Mouse (Mus musculus) limb, embryonic 15.5 days (tissue): ENCODE results near the gene Ptprn2. TPM values are rescaled to one million over a fixed set of nuclear protein-coding genes. Genes with fewer than 3 reads are reported as not detected.

ENCODE experiments used
- ATAC-seq: fragments of 200-750 bp; cut with Nextera tagmentation; 2 replicates; pipeline ENCODE4 v1.8.0; 2017; ENCODE audit warnings: low read depth, moderate TSS enrichment; ENCODE audit not compliant: insufficient number of reproducible peaks, low FRiP score, low TSS enrichment
- H3K27ac ChIP-seq: fragments of 300-500 bp; sonication (generic); 2 replicates; pipeline ENCODE4 v1.5.1; 2015; ENCODE audit warnings: moderate library complexity, mild to moderate bottlenecking, inconsistent platforms
- H3K27me3 ChIP-seq: fragments of 300-500 bp; sonication (generic); 2 replicates; pipeline ENCODE4 v1.6.1; 2015; ENCODE audit warnings: inconsistent platforms
- H3K36me3 ChIP-seq: fragments of 300-500 bp; sonication (generic); 2 replicates; pipeline ENCODE4 v1.6.1; 2015; ENCODE audit warnings: inconsistent platforms
- H3K4me1 ChIP-seq: fragments of 300-500 bp; sonication (generic); 2 replicates; pipeline ENCODE4 v1.6.1; 2015; ENCODE audit warnings: inconsistent platforms
- H3K4me2 ChIP-seq: fragments of 300-500 bp; sonication (generic); 2 replicates; pipeline ENCODE4 v1.6.1; 2015; ENCODE audit warnings: mild to moderate bottlenecking, inconsistent platforms
- H3K4me3 ChIP-seq: fragments of 300-500 bp; sonication (generic); 2 replicates; pipeline ENCODE4 v1.5.1; 2015; ENCODE audit warnings: mild to moderate bottlenecking, inconsistent platforms
- H3K9ac ChIP-seq: fragments of 300-500 bp; sonication (generic); 2 replicates; pipeline ENCODE4 v1.6.1; 2015; ENCODE audit warnings: inconsistent platforms
- H3K9me3 ChIP-seq: fragments of 300-500 bp; sonication (generic); 2 replicates; pipeline ENCODE4 v1.6.1; 2016; ENCODE audit warnings: inconsistent platforms
- WGBS: fragments of 180-500 bp; shearing (Covaris S2); methylation state at CpG from one replicate; pipeline ENCODE4 v1.1.7; 2015; 5-methylcytosine and 5-hydroxymethylcytosine counted together
- polyA plus RNA-seq: library from polyadenylated mRNA; unstranded; fragments of >200 nt; fragmentation: Nextera tagmentation; extraction: Ambion mirVana; gene quantifications from 2 replicates; pipeline ENCODE4 v1.2.1, GENCODE M21; 2015

Gene Ptprn2
- polyA plus RNA-seq, 1 experiment from 2014 or later, result 0.15 TPM

GRCm38 (mm10) chr12:116770911-116771310 is 285.4 kb downstream of the Ptprn2 start:
- H3K36me3 ChIP-seq, result no peaks in the 10 kb centered on the region
- no peak overlapping the region for H3K4me3 ChIP-seq
- H3K27ac ChIP-seq, result no peak overlapping the region
- no peaks in the 10 kb centered on the region for H3K27me3 ChIP-seq
- ATAC-seq, result no peak
- 64% methylated on average over 6 of the region's 6 CpGs for WGBS
- no peak overlapping the region for H3K4me2 ChIP-seq
- H3K9ac ChIP-seq, result no peak overlapping the region
- no peaks in the 10 kb centered on the region for H3K4me1 ChIP-seq
- H3K9me3 ChIP-seq, result no peaks in the 10 kb centered on the region

DNA sequence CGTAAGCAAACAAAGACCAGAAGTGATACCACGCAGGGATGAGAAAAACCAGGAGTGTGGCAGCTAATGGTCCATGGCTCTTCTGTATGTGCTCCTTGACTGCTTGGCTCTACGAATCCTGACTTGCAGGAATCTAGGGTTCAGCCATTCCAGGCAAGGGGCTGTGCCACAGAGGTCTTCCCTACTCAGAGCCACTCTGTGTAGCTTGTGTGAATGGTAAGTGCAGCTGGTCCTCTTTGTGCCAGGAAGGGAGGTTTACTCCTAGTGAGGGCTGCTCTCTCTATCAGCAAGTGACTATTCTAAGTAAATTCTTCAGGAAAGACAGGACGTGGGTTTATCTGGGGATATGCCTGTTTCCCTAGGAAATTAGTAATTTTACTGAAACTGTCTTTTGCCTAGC is 286.0 kb downstream of the Ptprn2 start:
- no peak overlapping the region for H3K4me2 ChIP-seq
- no peaks in the 10 kb centered on the region for H3K4me1 ChIP-seq
- 69% methylated on average over 4 of the region's 4 CpGs for WGBS
- H3K9me3 ChIP-seq, result no peaks in the 10 kb centered on the region
- no peaks in the 10 kb centered on the region for H3K27me3 ChIP-seq
- no peak overlapping the region for H3K9ac ChIP-seq
- no peaks in the 10 kb centered on the region for H3K36me3 ChIP-seq
- H3K27ac ChIP-seq, result no peak overlapping the region
- ATAC-seq, result no peak
- H3K4me3 ChIP-seq, result no peak overlapping the region

DNA sequence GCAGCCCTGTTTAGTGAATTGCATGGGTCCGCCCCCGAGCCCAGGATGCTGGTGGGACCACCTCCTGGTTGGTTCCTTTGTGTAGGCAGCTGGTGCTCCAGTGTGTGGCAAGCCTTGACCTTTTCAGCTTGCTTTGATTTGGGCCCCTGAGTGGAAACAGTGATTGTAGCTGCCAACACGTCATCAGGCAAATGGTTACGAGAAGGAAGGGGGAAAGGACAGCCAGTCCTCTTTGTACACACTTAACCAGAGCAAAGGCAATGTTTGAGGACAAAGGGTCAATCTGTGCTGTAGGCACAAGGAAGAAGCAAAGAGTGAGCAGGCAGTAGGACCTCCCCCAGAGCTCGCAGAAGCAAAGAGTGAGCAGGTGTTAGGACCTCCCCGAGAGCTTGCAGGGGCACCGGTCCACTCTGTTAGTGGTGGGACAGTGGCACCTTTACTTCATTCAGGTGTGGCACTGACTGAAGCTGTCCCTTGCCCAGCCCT is 286.6 kb downstream of the Ptprn2 start:
- no peaks in the 10 kb centered on the region for H3K4me1 ChIP-seq
- H3K27me3 ChIP-seq, result no peaks in the 10 kb centered on the region
- H3K4me3 ChIP-seq, result no peak overlapping the region
- no peak for ATAC-seq
- H3K4me2 ChIP-seq, result no peak overlapping the region
- H3K36me3 ChIP-seq, result no peaks in the 10 kb centered on the region
- no peak overlapping the region for H3K27ac ChIP-seq
- no peak overlapping the region for H3K9ac ChIP-seq
- H3K9me3 ChIP-seq, result no peaks in the 10 kb centered on the region
- WGBS, result 41% methylated on average over 7 of the region's 7 CpGs

DNA sequence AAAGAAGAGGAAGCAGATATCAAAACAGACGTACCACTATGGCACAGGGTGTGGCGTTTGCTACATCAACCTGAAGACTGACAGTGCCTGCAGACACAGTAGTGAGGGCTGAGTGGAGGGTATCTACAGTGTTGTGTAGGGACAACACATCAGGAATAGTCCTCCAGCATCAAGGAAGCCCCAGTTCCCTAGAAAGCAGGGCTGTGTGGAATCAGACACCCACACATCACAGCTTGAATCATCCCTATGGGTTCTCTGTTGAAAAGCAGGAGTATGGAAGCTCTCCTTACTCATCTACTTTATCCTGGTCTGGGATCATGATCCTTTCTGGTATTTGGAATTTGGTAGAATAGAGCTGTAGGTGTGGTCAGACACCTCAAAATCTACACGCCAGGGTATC is 287.8 kb downstream of the Ptprn2 start:
- Histone ChIP-seq H3K36me3 (no peaks in the 10 kb centered on the region), H3K4me2 (no peak overlapping the region), H3K27ac (no peak overlapping the region), H3K9ac (no peak overlapping the region), H3K27me3 (no peaks in the 10 kb centered on the region), H3K4me1 (no peaks in the 10 kb centered on the region), H3K4me3 (no peak overlapping the region), H3K9me3 (no peaks in the 10 kb centered on the region)
- 87% methylated on average over 3 of the region's 3 CpGs for WGBS
- ATAC-seq, result no peak

- Histone ChIP-seq H3K9ac (no peak overlapping the region), H3K36me3 (no peaks in the 10 kb centered on the region), H3K4me3 (no peak overlapping the region), H3K27ac (no peak overlapping the region), H3K4me1 (no peaks in the 10 kb centered on the region), H3K4me2 (no peak overlapping the region), H3K9me3 (no peaks in the 10 kb centered on the region), H3K27me3 (no peaks in the 10 kb centered on the region)
- WGBS, result 86% methylated on average over 8 of the region's 8 CpGs
- no peak for ATAC-seq
Measured at GRCm38 (mm10) chr12:116776447-116776846, 290.9 kb downstream of the Ptprn2 start.

- Histone ChIP-seq H3K4me3 (no peak overlapping the region), H3K9me3 (no peaks in the 10 kb centered on the region), H3K27ac (no peak overlapping the region), H3K4me1 (no peaks in the 10 kb centered on the region), H3K36me3 (no peaks in the 10 kb centered on the region), H3K27me3 (no peaks in the 10 kb centered on the region), H3K4me2 (no peak overlapping the region), H3K9ac (no peak overlapping the region)
- WGBS, result 50% methylated on average over 4 of the region's 4 CpGs
- no peak for ATAC-seq
Measured at GRCm38 (mm10) chr12:116778095-116779090, 292.9 kb downstream of the Ptprn2 start.

GRCm38 (mm10) chr12:116780419-116780818 is 294.9 kb downstream of the Ptprn2 start:
- Histone ChIP-seq H3K4me1 (no peaks in the 10 kb centered on the region), H3K9ac (no peak overlapping the region), H3K36me3 (no peaks in the 10 kb centered on the region), H3K4me3 (no peak overlapping the region), H3K4me2 (no peak overlapping the region), H3K27ac (no peak overlapping the region), H3K9me3 (no peaks in the 10 kb centered on the region), H3K27me3 (no peaks in the 10 kb centered on the region)
- WGBS, result 85% methylated on average over 1 of the region's 1 CpGs
- ATAC-seq, result no peak

GRCm38 (mm10) chr12:116785731-116786130 is 300.2 kb downstream of the Ptprn2 start:
- H3K27ac ChIP-seq, result no peak overlapping the region
- H3K4me2 ChIP-seq, result no peak overlapping the region
- H3K4me1 ChIP-seq, result no peaks in the 10 kb centered on the region
- no peaks in the 10 kb centered on the region for H3K9me3 ChIP-seq
- no peak for ATAC-seq
- WGBS, result 90% methylated on average over 3 of the region's 3 CpGs
- H3K9ac ChIP-seq, result no peak overlapping the region
- H3K4me3 ChIP-seq, result no peak overlapping the region
- H3K36me3 ChIP-seq, result no peaks in the 10 kb centered on the region
- H3K27me3 ChIP-seq, result no peaks in the 10 kb centered on the region

DNA sequence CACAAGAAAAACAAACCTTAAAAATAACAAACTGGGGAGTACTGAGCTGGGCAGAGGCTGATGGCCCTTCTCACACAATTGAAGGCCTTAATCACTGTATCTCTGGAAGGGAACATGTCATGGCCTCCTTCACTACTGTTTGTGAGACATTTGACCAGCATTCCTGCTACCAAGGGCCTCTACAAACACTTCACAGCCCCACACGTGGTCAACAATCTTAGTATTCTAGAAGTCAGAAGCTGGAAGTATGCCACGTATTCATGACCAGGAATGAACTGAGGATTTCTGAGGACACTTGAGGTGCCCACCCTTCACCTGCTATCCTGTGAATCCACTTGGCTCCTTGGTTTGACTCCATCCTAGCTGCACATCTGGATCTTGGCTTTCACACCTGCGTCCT is 302.8 kb downstream of the Ptprn2 start:
- no peak overlapping the region for H3K9ac ChIP-seq
- no peak overlapping the region for H3K27ac ChIP-seq
- no peaks in the 10 kb centered on the region for H3K27me3 ChIP-seq
- H3K4me3 ChIP-seq, result no peak overlapping the region
- H3K4me1 ChIP-seq, result no peaks in the 10 kb centered on the region
- H3K4me2 ChIP-seq, result no peak overlapping the region
- H3K36me3 ChIP-seq, result no peaks in the 10 kb centered on the region
- WGBS, result 87% methylated on average over 3 of the region's 3 CpGs
- no peaks in the 10 kb centered on the region for H3K9me3 ChIP-seq
- ATAC-seq, result no peak

DNA sequence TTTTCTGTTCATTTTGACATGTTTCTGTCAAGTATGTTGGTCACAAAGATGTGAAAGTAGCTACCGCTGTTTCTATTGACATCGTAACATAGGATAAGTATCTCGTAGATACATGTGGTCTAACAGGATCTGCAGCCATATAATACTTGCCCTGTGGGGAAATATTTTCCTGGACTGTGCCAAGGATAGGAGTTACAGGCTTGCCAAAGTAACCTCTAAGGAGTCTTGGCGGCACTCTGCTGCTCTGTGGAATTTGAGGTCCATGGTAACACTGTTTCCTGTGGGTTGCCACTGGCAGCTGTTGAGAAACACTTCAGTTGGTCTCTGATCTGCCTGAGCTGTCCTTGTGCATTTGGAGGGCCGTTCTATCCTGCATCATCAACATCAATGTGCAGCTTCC is 317.8 kb downstream of the Ptprn2 start:
- Histone ChIP-seq H3K27me3 (no peaks in the 10 kb centered on the region), H3K4me1 (no peaks in the 10 kb centered on the region), H3K4me3 (no peak overlapping the region), H3K27ac (no peak overlapping the region), H3K9ac (no peak overlapping the region), H3K36me3 (no peaks in the 10 kb centered on the region), H3K4me2 (no peak overlapping the region), H3K9me3 (no peaks in the 10 kb centered on the region)
- no peak for ATAC-seq
- 70% methylated on average over 5 of the region's 5 CpGs for WGBS

DNA sequence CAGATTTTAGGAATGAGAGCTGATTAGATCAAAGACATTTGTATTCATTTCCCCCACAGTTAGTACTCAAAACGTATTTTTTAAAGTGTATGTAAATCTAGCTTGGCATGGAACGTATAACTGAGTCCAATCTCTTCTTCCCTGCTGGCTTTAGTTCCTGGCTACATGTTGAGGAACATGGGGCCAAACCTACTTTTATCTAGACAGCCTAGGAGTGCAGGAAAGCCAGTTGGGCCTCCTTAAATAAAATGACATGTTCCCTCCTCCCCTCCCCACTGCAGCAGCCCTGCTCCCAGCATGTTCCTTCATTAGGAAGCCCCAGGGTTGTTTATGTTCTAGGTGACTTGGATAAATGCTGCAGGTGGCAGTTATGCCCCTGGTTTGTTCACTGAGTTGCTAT is 319.2 kb downstream of the Ptprn2 start:
- Histone ChIP-seq H3K27me3 (no peaks in the 10 kb centered on the region), H3K9me3 (no peaks in the 10 kb centered on the region), H3K36me3 (no peaks in the 10 kb centered on the region), H3K4me3 (no peak overlapping the region), H3K4me1 (no peaks in the 10 kb centered on the region), H3K27ac (no peak overlapping the region), H3K9ac (no peak overlapping the region), H3K4me2 (no peak overlapping the region)
- ATAC-seq, result no peak
- WGBS, result 55% methylated on average over 2 of the region's 2 CpGs

GRCm38 (mm10) chr12:116805129-116805809 is 319.7 kb downstream of the Ptprn2 start:
- Histone ChIP-seq H3K4me3 (no peak overlapping the region), H3K9ac (no peak overlapping the region), H3K9me3 (no peaks in the 10 kb centered on the region), H3K4me2 (no peak overlapping the region), H3K36me3 (no peaks in the 10 kb centered on the region), H3K4me1 (no peaks in the 10 kb centered on the region), H3K27me3 (no peaks in the 10 kb centered on the region), H3K27ac (no peak overlapping the region)
- WGBS, result 63% methylated on average over 2 of the region's 2 CpGs
- no peak for ATAC-seq
